Mouse (Mus musculus): ENCODE results near the gene Fbxl5. TPM values are rescaled to one million over a fixed set of nuclear protein-coding genes. Genes with fewer than 3 reads are reported as not detected.

Fbxl5 gene
- polyA plus RNA-seq, 1 experiment: 25.8 TPM

DNA sequence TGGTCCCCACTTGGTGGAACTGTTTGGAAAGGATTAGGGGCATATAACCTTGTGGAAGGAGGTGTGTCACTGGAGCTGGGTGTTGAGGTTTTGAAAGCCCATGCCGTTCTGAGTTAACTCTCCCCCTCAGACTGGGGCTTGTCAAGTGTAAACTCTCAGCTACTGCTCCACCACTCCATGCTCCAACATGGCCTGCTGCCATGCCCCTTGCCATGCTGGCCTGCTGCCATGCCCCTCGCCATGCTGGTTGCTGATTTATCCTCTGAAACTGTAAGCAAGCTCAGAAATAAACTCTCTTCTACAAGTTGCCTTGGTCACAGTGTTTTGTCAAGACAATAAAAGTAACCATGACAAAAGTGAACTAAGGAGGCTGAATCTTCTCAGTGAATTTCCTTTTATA is 16.0 kb downstream of the Fbxl5 start:
- H3K27me3 ChIP-seq (ENCODE audit: control insufficient read depth, insufficient read depth, low read length): no peaks in the 10 kb centered on the region
- TF ChIP-seq CTCF (IDR thresholded peaks at IDR 0.05; ENCODE audit: extremely low read depth, insufficient read length, insufficient replicate concordance, low read depth, low read length): no peak
- no peak for TF ChIP-seq POLR2A (IDR thresholded peaks at IDR 0.05; ENCODE audit: low read depth, low read length)
- no peaks in the 10 kb centered on the region for H3K36me3 ChIP-seq (ENCODE audit: control insufficient read depth, insufficient read depth, low read length)
- H3K4me3 ChIP-seq (ENCODE audit: low read depth, low read length): no peak overlapping the region
- H3K4me1 ChIP-seq (ENCODE audit: control insufficient read depth, insufficient read depth, insufficient read length, low read length): peaks cover 4% of the 10 kb centered on the region
- no peak overlapping the region for H3K27ac ChIP-seq (ENCODE audit: insufficient read depth, low read depth, low read length)
- 93% methylated on average over 2 of the region's 2 CpGs for WGBS

GRCm38 (mm10) chr5:43801798-43802197 is 19.6 kb downstream of the Fbxl5 start:
- WGBS: 80% methylated on average over 4 of the region's 4 CpGs
- Histone ChIP-seq H3K4me1 (ENCODE audit: control insufficient read depth, insufficient read depth, insufficient read length, low read length) (peaks cover 2% of the 10 kb centered on the region; the same call in 1 of the 2 replicates), H3K27ac (ENCODE audit: insufficient read depth, low read depth, low read length) (no peak overlapping the region), H3K4me3 (ENCODE audit: low read depth, low read length) (no peak overlapping the region), H3K36me3 (ENCODE audit: control insufficient read depth, insufficient read depth, low read length) (no peaks in the 10 kb centered on the region), H3K27me3 (ENCODE audit: control insufficient read depth, insufficient read depth, low read length) (no peaks in the 10 kb centered on the region)
- TF ChIP-seq CTCF (IDR thresholded peaks at IDR 0.05; ENCODE audit: extremely low read depth, insufficient read length, insufficient replicate concordance, low read depth, low read length) (no peak), POLR2A (IDR thresholded peaks at IDR 0.05; ENCODE audit: low read depth, low read length) (no peak)

- Histone ChIP-seq H3K36me3 (ENCODE audit: control insufficient read depth, insufficient read depth, low read length) (no peaks in the 10 kb centered on the region), H3K4me3 (ENCODE audit: low read depth, low read length) (no peak overlapping the region), H3K27ac (ENCODE audit: insufficient read depth, low read depth, low read length) (no peak overlapping the region), H3K27me3 (ENCODE audit: control insufficient read depth, insufficient read depth, low read length) (no peaks in the 10 kb centered on the region), H3K4me1 (ENCODE audit: control insufficient read depth, insufficient read depth, insufficient read length, low read length) (no peaks in the 10 kb centered on the region)
- TF ChIP-seq POLR2A (IDR thresholded peaks at IDR 0.05; ENCODE audit: low read depth, low read length) (no peak), CTCF (IDR thresholded peaks at IDR 0.05; ENCODE audit: extremely low read depth, insufficient read length, insufficient replicate concordance, low read depth, low read length) (no peak)
Measured at GRCm38 (mm10) chr5:43801253-43801652, 20.2 kb downstream of the Fbxl5 start.

DNA sequence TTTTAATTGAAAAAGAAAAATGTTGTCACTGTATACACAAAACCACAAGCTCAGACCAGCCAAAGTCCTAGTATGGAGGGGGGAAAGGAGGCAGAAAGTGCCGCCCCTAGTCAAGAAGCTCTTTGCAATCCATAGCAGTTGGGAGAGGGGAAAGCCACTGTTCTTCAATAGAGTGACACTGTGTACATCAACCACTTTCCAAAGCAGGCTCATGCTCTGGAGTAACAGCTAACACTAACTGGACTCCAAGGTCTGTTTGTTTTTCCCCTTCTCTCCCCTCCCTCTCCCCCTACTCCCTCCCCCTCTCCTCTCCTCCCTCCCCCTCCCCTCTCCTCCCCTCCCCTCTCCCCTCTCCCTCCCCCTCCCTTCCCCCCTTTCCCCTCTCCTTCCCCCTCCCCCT is 20.7 kb downstream of the Fbxl5 start:
- Histone ChIP-seq H3K4me1 (ENCODE audit: control insufficient read depth, insufficient read depth, insufficient read length, low read length) (no peaks in the 10 kb centered on the region), H3K4me3 (ENCODE audit: low read depth, low read length) (no peak overlapping the region), H3K27me3 (ENCODE audit: control insufficient read depth, insufficient read depth, low read length) (no peaks in the 10 kb centered on the region), H3K36me3 (ENCODE audit: control insufficient read depth, insufficient read depth, low read length) (no peaks in the 10 kb centered on the region), H3K27ac (ENCODE audit: insufficient read depth, low read depth, low read length) (no peak overlapping the region)
- 95% methylated on average over 1 of the region's 1 CpGs for WGBS
- TF ChIP-seq CTCF (IDR thresholded peaks at IDR 0.05; ENCODE audit: extremely low read depth, insufficient read length, insufficient replicate concordance, low read depth, low read length) (no peak), POLR2A (IDR thresholded peaks at IDR 0.05; ENCODE audit: low read depth, low read length) (no peak)

- no peaks in the 10 kb centered on the region for H3K36me3 ChIP-seq (ENCODE audit: control insufficient read depth, insufficient read depth, low read length)
- 54% methylated on average over 5 of the region's 5 CpGs for WGBS
- TF ChIP-seq CTCF (IDR thresholded peaks at IDR 0.05; ENCODE audit: extremely low read depth, insufficient read length, insufficient replicate concordance, low read depth, low read length): no peak
- TF ChIP-seq POLR2A (IDR thresholded peaks at IDR 0.05; ENCODE audit: low read depth, low read length): no peak
Measured at GRCm38 (mm10) chr5:43799530-43799929, 21.9 kb downstream of the Fbxl5 start.

DNA sequence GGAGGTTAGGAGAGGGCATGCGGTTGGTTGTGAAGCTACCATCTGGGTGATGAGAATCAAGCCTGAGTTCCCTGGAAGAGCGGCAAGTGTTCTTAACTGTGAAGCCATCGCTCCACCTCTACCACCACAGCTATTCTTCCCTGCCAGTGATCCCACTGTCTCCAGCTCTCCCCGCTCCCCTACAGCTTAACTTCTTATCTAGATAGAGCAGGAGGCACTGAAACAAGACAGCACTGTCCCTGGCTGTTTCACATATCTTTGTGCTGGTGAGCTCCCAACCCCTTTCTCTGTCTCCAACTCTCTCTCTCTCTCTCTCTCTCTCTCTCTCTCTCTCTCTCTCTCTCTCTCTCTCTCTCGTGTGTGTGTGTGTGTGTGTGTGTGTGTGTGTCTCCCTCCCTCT is 29.1 kb downstream of the Fbxl5 start:
- peaks cover 4% of the 10 kb centered on the region; the same call in 1 of the 2 replicates for H3K4me1 ChIP-seq (ENCODE audit: control insufficient read depth, insufficient read depth, insufficient read length, low read length)
- H3K27ac ChIP-seq (ENCODE audit: insufficient read depth, low read depth, low read length): no peak overlapping the region
- H3K36me3 ChIP-seq (ENCODE audit: control insufficient read depth, insufficient read depth, low read length): no peaks in the 10 kb centered on the region
- TF ChIP-seq POLR2A (IDR thresholded peaks at IDR 0.05; ENCODE audit: low read depth, low read length) (no peak), CTCF (IDR thresholded peaks at IDR 0.05; ENCODE audit: extremely low read depth, insufficient read length, insufficient replicate concordance, low read depth, low read length) (no peak)
- H3K4me3 ChIP-seq (ENCODE audit: low read depth, low read length): no peak overlapping the region
- no peaks in the 10 kb centered on the region for H3K27me3 ChIP-seq (ENCODE audit: control insufficient read depth, insufficient read depth, low read length)
- 80% methylated on average over 5 of the region's 5 CpGs for WGBS

More at GRCm38 (mm10) chr5:43799530-43799929, 21.9 kb downstream of the Fbxl5 start:
- Histone ChIP-seq H3K27ac (ENCODE audit: insufficient read depth, low read depth, low read length) (no peak overlapping the region), H3K4me3 (ENCODE audit: low read depth, low read length) (no peak overlapping the region), H3K4me1 (ENCODE audit: control insufficient read depth, insufficient read depth, insufficient read length, low read length) (no peaks in the 10 kb centered on the region), H3K27me3 (ENCODE audit: control insufficient read depth, insufficient read depth, low read length) (no peaks in the 10 kb centered on the region)

DNA sequence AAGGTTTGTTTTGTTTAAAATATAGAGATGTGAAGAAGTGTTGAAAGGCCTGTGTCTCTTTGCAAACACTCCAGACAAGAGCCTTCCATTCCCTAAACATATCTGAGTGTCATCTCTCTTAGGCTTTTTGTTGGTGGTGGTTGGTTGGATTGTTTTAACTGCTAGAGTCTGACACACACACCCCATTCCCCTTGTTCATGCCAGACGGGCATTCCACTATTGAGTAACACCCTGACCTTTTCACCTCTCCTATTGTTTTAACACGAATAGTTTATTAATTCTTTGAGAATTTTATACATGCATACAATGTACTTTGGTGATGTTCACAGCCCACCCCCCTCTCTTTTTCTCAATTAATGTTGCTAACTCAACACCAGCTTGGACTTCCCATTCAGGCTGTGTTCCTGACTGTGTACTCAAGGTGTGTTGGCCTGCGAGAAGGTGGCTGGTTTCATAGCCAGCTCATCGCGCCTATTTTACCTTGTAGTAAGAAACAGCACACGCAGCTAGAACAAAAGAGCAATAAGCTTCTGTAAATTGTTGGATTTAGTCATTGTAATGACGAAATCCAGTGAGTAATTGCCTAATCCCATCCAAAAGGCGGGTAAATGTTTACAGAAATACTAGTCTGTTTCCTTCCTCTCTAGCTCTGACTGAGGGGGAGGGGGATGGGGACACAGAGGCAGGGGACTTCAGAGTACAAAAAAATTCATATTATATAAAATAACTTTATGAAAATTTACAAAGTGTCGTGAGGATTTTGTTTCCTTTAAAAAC is 33.3 kb downstream of the Fbxl5 start:
- peaks cover 3% of the 10 kb centered on the region; the same call in 1 of the 2 replicates for H3K4me1 ChIP-seq (ENCODE audit: control insufficient read depth, insufficient read depth, insufficient read length, low read length)
- H3K27me3 ChIP-seq (ENCODE audit: control insufficient read depth, insufficient read depth, low read length): no peaks in the 10 kb centered on the region
- H3K4me3 ChIP-seq (ENCODE audit: low read depth, low read length): no peak overlapping the region
- TF ChIP-seq CTCF (IDR thresholded peaks at IDR 0.05; ENCODE audit: extremely low read depth, insufficient read length, insufficient replicate concordance, low read depth, low read length) (no peak), POLR2A (IDR thresholded peaks at IDR 0.05; ENCODE audit: low read depth, low read length) (no peak)
- no peak overlapping the region for H3K27ac ChIP-seq (ENCODE audit: insufficient read depth, low read depth, low read length)
- 41% methylated on average over 9 of the region's 9 CpGs for WGBS
- H3K36me3 ChIP-seq (ENCODE audit: control insufficient read depth, insufficient read depth, low read length): no peaks in the 10 kb centered on the region

Measured in small intestine, adult 2 months (tissue).